ENCODE assay signal across 8 mouse cellular contexts in the genomic region with DNA sequence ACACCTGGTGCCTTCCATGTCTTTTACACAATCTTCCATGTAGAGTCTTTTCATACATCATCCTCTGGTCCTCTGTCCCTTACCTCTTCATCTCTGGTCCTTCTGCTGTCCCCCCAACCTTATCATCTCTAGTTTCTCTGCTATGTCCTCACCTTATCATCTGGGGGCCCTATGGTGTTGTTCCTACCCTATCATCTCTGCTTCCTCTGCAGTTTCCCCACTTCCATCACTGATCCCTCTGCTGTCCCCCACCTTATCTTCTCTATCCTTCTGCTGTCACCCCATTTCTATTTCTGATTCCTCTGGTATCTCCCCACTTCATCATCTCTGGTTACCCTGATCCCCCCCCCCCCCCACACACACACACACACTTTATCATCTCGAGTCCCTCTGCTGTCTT. TPM values are rescaled to one million over a fixed set of nuclear protein-coding genes. Genes with fewer than 3 reads are reported as not detected.
DNase-seq lines count a peak whose midpoint lies in the region; ATAC-seq and TF ChIP-seq lines count a peak whose summit lies in the region.
"Had no signal": no experiment of that assay in that cellular context is flagged by ENCODE, and none has a peak within 500 bp of the region (broad histone marks: within the 10 kb centered on the region; RNA-seq: fewer than 3 reads in every experiment).

No protein-coding gene starts in this region.

- TF ChIP-seq CTCF in liver, adult 2 months (IDR thresholded peaks at IDR 0.05; ENCODE audit: low read depth, low read length) = no peak

- no peak overlapping the region for H3K27ac ChIP-seq in forebrain, embryonic 12.5 days
- no peak overlapping the region for H3K27ac ChIP-seq in liver, adult 2 months (replicated peaks; ENCODE audit: insufficient read depth, low read depth, low read length)
- peak overlapping the region; percentile 79; the same call in 1 of the 2 replicates for H3K27ac ChIP-seq in stomach, embryonic 15.5 days

- peak overlapping the region; percentile 87 for H3K4me2 ChIP-seq in forebrain, embryonic 12.5 days
- peak overlapping the region; percentile 63 for H3K4me2 ChIP-seq in stomach, embryonic 15.5 days

- no peaks in the 10 kb centered on the region for H3K9me3 ChIP-seq in megakaryocyte, embryonic 14.5 days
- H3K9me3 ChIP-seq in forebrain, embryonic 12.5 days = no peaks in the 10 kb centered on the region
- H3K9me3 ChIP-seq in stomach, embryonic 15.5 days = no peaks in the 10 kb centered on the region

- peaks cover 34% of the 10 kb centered on the region for H3K36me3 ChIP-seq in megakaryocyte, embryonic 14.5 days (replicated peaks; ENCODE audit: low read length)
- H3K36me3 ChIP-seq in forebrain, embryonic 12.5 days (replicated peaks) = peaks cover 24% of the 10 kb centered on the region
- peaks cover 2% of the 10 kb centered on the region; the same call in 1 of the 2 replicates for H3K36me3 ChIP-seq in liver, adult 2 months (ENCODE audit: control insufficient read depth, insufficient read depth, low read length)
- 0 out of 2 replicates have a peak, but pooled peaks cover 8% of the 10 kb centered on the region for H3K36me3 ChIP-seq in stomach, embryonic 15.5 days

- peak overlapping the region; percentile 99 for H3K4me3 ChIP-seq in megakaryocyte, embryonic 14.5 days (replicated peaks)
- H3K4me3 ChIP-seq in forebrain, embryonic 12.5 days (replicated peaks) = peak overlapping the region; percentile 74
- peak overlapping the region; percentile 99 for H3K4me3 ChIP-seq in liver, adult 2 months (ENCODE audit: insufficient read depth, low read depth, low read length)
- peak overlapping the region; percentile 95 for H3K4me3 ChIP-seq in stomach, embryonic 15.5 days (replicated peaks)

- TF ChIP-seq POLR2A in liver, adult 2 months (IDR thresholded peaks at IDR 0.05; ENCODE audit: extremely low read depth, insufficient read depth, low read length) = no peak

- peak overlapping the region; percentile 95 for H3K9ac ChIP-seq in forebrain, embryonic 12.5 days
- peak overlapping the region; percentile 99 for H3K9ac ChIP-seq in liver, adult 2 months (ENCODE audit: low read depth, low read length)
- H3K9ac ChIP-seq in stomach, embryonic 15.5 days = peak overlapping the region; percentile 12; the same call in 1 of the 2 replicates

- ATAC-seq in megakaryocyte, adult 5-6 weeks (ENCODE audit: poor library complexity, severe bottlenecking) = no peak
- no peak for ATAC-seq in forebrain, embryonic 12.5 days (ENCODE audit: low FRiP score)
- no peak for ATAC-seq in stomach, embryonic 15.5 days (ENCODE audit: insufficient read depth, low FRiP score, low read depth)
- ATAC-seq in granulocyte monocyte progenitor cell, adult 5-6 weeks (replicated peaks; ENCODE audit: poor library complexity, severe bottlenecking) = no peak

- WGBS in forebrain, embryonic 12.5 days = 0% methylated on average over 1 of the region's 1 CpGs
- WGBS in liver, adult 2 months = 0% methylated on average over 1 of the region's 1 CpGs
- 0% methylated on average over 1 of the region's 1 CpGs for WGBS in stomach, embryonic 15.5 days

- DNase-seq in liver, adult 2 months (ENCODE audit: extremely low read depth, low read depth, low spot score) = no peak
- no peak for DNase-seq in thymus, adult 18-20 months

- H3K27me3 ChIP-seq in megakaryocyte, embryonic 14.5 days (replicated peaks) = no peaks in the 10 kb centered on the region
- no peaks in the 10 kb centered on the region for H3K27me3 ChIP-seq in forebrain, embryonic 12.5 days
- H3K27me3 ChIP-seq in liver, adult 2 months (ENCODE audit: control insufficient read depth, insufficient read depth, low read length) = no peaks in the 10 kb centered on the region
- H3K27me3 ChIP-seq in stomach, embryonic 15.5 days (replicated peaks) = no peaks in the 10 kb centered on the region

- H3K79me2 ChIP-seq in liver, adult 2 months (ENCODE audit: control insufficient read depth, insufficient read depth, low read length) = peaks cover 16% of the 10 kb centered on the region

- H3K4me1 ChIP-seq in megakaryocyte, embryonic 14.5 days = peaks cover 42% of the 10 kb centered on the region
- H3K4me1 ChIP-seq in forebrain, embryonic 12.5 days = peaks cover 24% of the 10 kb centered on the region
- H3K4me1 ChIP-seq in liver, adult 2 months (ENCODE audit: control insufficient read depth, insufficient read depth, low read length) = peaks cover 7% of the 10 kb centered on the region
- H3K4me1 ChIP-seq in stomach, embryonic 15.5 days = peaks cover 10% of the 10 kb centered on the region

RNA-seq across cellular contexts. Expression of gene Ap2a1, which starts 0.7 kb away (rescaled TPM):
- polyA plus RNA-seq in megakaryocyte, embryonic 14.5 days (2012; ENCODE audit: insufficient read depth, low replicate concordance) = 137 and 235 TPM in 2 replicates
- total RNA-seq in megakaryocyte, adult 5-6 weeks (2015) = 33.2 and 36.1 TPM in 2 replicates
- 20.2 and 33.6 TPM in 2 replicates for total RNA-seq in megakaryocyte, adult 5-6 weeks (2017)
- 85.8 and 94.4 TPM in 2 replicates for polyA plus RNA-seq in forebrain, embryonic 12.5 days (2016; fragmentation: Nextera tagmentation; extraction: Ambion mirVana)
- 14.5 and 18.3 TPM in 2 replicates for total RNA-seq in liver, adult 2 months (2014; rRNA removed)
- 32.8 and 38.2 TPM in 2 replicates for polyA plus RNA-seq in liver, adult 2 months (2012; rRNA removed)
- polyA plus RNA-seq in stomach, embryonic 15.5 days (2015; fragmentation: Nextera tagmentation; extraction: Ambion mirVana) = 61.5 and 61.6 TPM in 2 replicates
- 40.8 and 84.2 TPM in 2 replicates for total RNA-seq in granulocyte monocyte progenitor cell, adult 5-6 weeks (2014; fragmentation: Nextera tagmentation)
- total RNA-seq in granulocyte monocyte progenitor cell, adult 5-6 weeks (2017) = 28.6 and 30.1 TPM in 2 replicates

RNA-seq across cellular contexts. Expression of gene Tsks, which starts 14.4 kb away (rescaled TPM):
- polyA plus RNA-seq in megakaryocyte, embryonic 14.5 days (2012; ENCODE audit: insufficient read depth, low replicate concordance) = 0.62 TPM in 1 of 2 replicates, not detected in the other
- total RNA-seq in megakaryocyte, adult 5-6 weeks (2015) = not detected in 2 replicates
- total RNA-seq in megakaryocyte, adult 5-6 weeks (2017) = not detected in 2 replicates
- polyA plus RNA-seq in forebrain, embryonic 12.5 days (2016; fragmentation: Nextera tagmentation; extraction: Ambion mirVana) = 0.27 TPM in 1 of 2 replicates, not detected in the other
- total RNA-seq in liver, adult 2 months (2014; rRNA removed) = not detected in 2 replicates
- 0.20 and 0.51 TPM in 2 replicates for polyA plus RNA-seq in liver, adult 2 months (2012; rRNA removed)
- polyA plus RNA-seq in stomach, embryonic 15.5 days (2015; fragmentation: Nextera tagmentation; extraction: Ambion mirVana) = 0.09 and 0.14 TPM in 2 replicates
- total RNA-seq in granulocyte monocyte progenitor cell, adult 5-6 weeks (2014; fragmentation: Nextera tagmentation) = not detected in 2 replicates
- total RNA-seq in granulocyte monocyte progenitor cell, adult 5-6 weeks (2017) = 0.17 TPM in 1 of 2 replicates, not detected in the other
- total RNA-seq: neutrophil, adult 5-6 weeks had no signal

RNA-seq across cellular contexts. Expression of gene Fuz, which starts 32.7 kb away (rescaled TPM):
- polyA plus RNA-seq in megakaryocyte, embryonic 14.5 days (2012; ENCODE audit: insufficient read depth, low replicate concordance) = 69.9 and 126 TPM in 2 replicates
- 4.6 and 4.7 TPM in 2 replicates for total RNA-seq in megakaryocyte, adult 5-6 weeks (2015)
- 11.1 and 11.3 TPM in 2 replicates for total RNA-seq in megakaryocyte, adult 5-6 weeks (2017)
- 27.4 and 28.7 TPM in 2 replicates for polyA plus RNA-seq in forebrain, embryonic 12.5 days (2016; fragmentation: Nextera tagmentation; extraction: Ambion mirVana)
- 5.7 and 6.8 TPM in 2 replicates for total RNA-seq in liver, adult 2 months (2014; rRNA removed)
- polyA plus RNA-seq in liver, adult 2 months (2012; rRNA removed) = 16.6 and 25.1 TPM in 2 replicates
- polyA plus RNA-seq in stomach, embryonic 15.5 days (2015; fragmentation: Nextera tagmentation; extraction: Ambion mirVana) = 22.2 and 24.2 TPM in 2 replicates
- 13.6 TPM in 2 replicates for total RNA-seq in granulocyte monocyte progenitor cell, adult 5-6 weeks (2014; fragmentation: Nextera tagmentation)
- total RNA-seq in granulocyte monocyte progenitor cell, adult 5-6 weeks (2017) = 16.5 and 18.0 TPM in 2 replicates

RNA-seq across cellular contexts. Expression of gene Med25, which starts 36.1 kb away (rescaled TPM):
- polyA plus RNA-seq in megakaryocyte, embryonic 14.5 days (2012; ENCODE audit: insufficient read depth, low replicate concordance) = 249 and 952 TPM in 2 replicates
- total RNA-seq in megakaryocyte, adult 5-6 weeks (2015) = 19.4 and 23.7 TPM in 2 replicates
- total RNA-seq in megakaryocyte, adult 5-6 weeks (2017) = 8.6 and 9.0 TPM in 2 replicates
- 172 and 178 TPM in 2 replicates for polyA plus RNA-seq in forebrain, embryonic 12.5 days (2016; fragmentation: Nextera tagmentation; extraction: Ambion mirVana)
- 11.6 and 16.6 TPM in 2 replicates for total RNA-seq in liver, adult 2 months (2014; rRNA removed)
- polyA plus RNA-seq in liver, adult 2 months (2012; rRNA removed) = 114 TPM in 2 replicates
- polyA plus RNA-seq in stomach, embryonic 15.5 days (2015; fragmentation: Nextera tagmentation; extraction: Ambion mirVana) = 88.7 and 91.0 TPM in 2 replicates
- 26.7 and 51.2 TPM in 2 replicates for total RNA-seq in granulocyte monocyte progenitor cell, adult 5-6 weeks (2014; fragmentation: Nextera tagmentation)
- total RNA-seq in granulocyte monocyte progenitor cell, adult 5-6 weeks (2017) = 9.2 and 15.6 TPM in 2 replicates

RNA-seq across cellular contexts. Expression of gene Cpt1c, which starts 46.1 kb away (rescaled TPM):
- 0.82 TPM in 1 of 2 replicates, not detected in the other for polyA plus RNA-seq in megakaryocyte, embryonic 14.5 days (2012; ENCODE audit: insufficient read depth, low replicate concordance)
- total RNA-seq in megakaryocyte, adult 5-6 weeks (2015) = not detected in 2 replicates
- 0.12 TPM in 1 of 2 replicates, not detected in the other for total RNA-seq in megakaryocyte, adult 5-6 weeks (2017)
- 35.1 and 38.1 TPM in 2 replicates for polyA plus RNA-seq in forebrain, embryonic 12.5 days (2016; fragmentation: Nextera tagmentation; extraction: Ambion mirVana)
- 0.09 and 0.34 TPM in 2 replicates for total RNA-seq in liver, adult 2 months (2014; rRNA removed)
- 0.71 and 0.91 TPM in 2 replicates for polyA plus RNA-seq in liver, adult 2 months (2012; rRNA removed)
- polyA plus RNA-seq in stomach, embryonic 15.5 days (2015; fragmentation: Nextera tagmentation; extraction: Ambion mirVana) = 19.3 and 19.4 TPM in 2 replicates
- not detected in 2 replicates for total RNA-seq in granulocyte monocyte progenitor cell, adult 5-6 weeks (2014; fragmentation: Nextera tagmentation)
- not detected in 2 replicates for total RNA-seq in granulocyte monocyte progenitor cell, adult 5-6 weeks (2017)
- total RNA-seq: neutrophil, adult 5-6 weeks had no signal

Comparison
In these comparisons a context has a peak if more than half of its experiments do, and no peak if none do; other contexts are left out.
1. H3K9ac ChIP-seq: peak in every context shown above with its lines; median percentile 99 in liver, adult 2 months; 95 in forebrain, embryonic 12.5 days; 12 in stomach, embryonic 15.5 days.